Mouse (Mus musculus): Measurements from ENCODE around the gene 1810062G17Rik. TPM values are rescaled to one million over a fixed set of nuclear protein-coding genes. Genes with fewer than 3 reads are reported as not detected.

The 1810062G17Rik gene
- under 1 TPM in 1 of 2 experiments, not detected in 1; 0.30 TPM for total RNA-seq (2021)
- long read RNA-seq, experiment 1: 0 reads
- long read RNA-seq, experiment 2: 0 reads

DNA sequence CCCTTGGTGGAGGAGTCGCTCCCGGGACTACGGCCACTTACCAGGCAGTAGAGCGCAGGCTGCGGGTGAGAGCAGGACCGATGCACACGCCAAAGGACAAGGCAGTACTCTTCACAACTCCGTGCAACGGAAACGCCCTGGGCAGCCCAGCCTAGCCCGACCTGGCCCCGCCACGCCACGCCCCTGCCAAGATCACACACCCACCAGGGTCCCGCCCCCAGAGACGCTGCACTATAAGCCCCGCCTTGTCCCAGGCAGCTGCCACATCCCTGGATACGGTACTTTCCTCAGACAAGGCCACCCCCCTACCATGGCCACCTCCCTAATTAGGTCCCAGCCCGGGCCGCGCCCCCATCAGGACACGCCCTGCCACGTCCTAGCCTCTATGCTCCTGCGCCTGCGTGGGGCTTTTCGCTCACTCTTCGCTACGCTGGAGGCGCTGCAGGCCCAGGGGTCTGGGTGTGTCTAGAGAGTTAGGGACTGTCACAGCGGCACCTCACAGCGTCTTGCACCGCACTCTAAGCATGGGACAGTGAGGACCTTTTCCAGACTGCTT, at the start of gene 1810062G17Rik, which contains the start of gene Anxa5:
Gene 1810062G17Rik, plus strand, starts transcription at position 406 of the 556 bp plus-strand sequence.
Gene Anxa5, minus strand, starts transcription at position 363 of the 556 bp plus-strand sequence.
- DNase-seq: peak; percentile 98 to 99
- intact Hi-C loops (cut with DNase I): loop anchor here (2.0 kb wide), 1 partner anchor 19 kb away; no protein-coding TSS in a partner anchor

DNA sequence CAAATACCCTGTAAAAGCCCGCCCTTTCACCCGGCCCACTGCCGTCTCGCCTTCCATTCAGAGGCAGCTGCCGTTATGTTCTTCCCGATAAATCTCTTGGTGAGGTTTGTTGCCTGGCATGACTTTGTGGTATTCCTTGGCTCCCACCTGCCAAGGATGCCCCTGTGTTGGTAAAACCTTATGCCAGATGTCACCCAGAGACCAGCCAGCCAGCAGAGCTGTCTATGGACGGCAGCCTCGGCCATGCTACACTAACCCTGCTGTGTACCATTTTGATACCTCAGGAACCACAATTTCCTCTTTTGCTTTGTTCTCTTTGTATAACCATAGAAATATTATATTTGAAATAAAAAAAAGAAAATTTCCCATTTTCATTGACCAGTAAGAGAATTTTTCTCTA, 48.4 kb upstream of the 1810062G17Rik start:
- intact Hi-C loops (cut with DNase I): no loop called here
- no peak for DNase-seq

DNA sequence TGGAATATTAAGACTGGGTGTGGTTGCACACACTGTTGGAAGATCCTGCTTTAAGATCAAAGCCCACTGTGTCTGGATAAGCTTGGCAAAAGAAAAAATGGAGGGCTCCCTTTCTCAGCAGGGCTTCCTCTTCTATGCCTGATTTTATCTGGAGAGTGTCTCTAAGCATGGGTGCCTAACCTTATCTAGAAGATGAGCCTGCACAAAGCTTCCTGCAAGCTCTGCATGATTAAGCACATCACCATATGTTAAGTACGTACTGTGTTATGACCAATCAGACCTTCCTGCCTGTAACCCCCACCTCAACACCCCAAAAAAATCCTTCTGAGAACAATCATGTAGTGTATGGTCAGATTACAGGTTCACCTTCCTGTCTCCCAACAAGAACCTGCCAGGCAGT, 45.4 kb upstream of the 1810062G17Rik start:
- no peak for DNase-seq
- intact Hi-C loops (cut with DNase I): no loop called here

DNA sequence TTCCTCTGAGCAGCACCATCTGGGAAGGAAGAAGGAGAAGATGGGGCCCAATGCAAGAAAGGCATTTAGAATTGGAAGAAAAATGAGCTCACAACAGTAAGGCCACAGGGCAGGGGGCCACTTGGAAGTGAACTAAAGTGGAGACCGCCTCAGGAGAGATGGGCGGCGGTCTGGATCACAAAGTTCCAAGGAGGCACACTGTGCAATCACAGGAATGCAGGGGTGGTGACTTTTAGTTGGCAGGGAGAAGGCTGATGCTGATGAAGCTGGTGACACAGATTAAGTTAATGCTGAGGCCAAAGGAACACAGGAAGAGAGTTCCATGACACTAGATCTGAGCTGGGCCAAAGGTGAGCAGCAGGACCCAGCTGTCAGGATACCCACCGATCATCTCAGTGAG, 35.5 kb upstream of the 1810062G17Rik start:
- DNase-seq: no peak
- intact Hi-C loops (cut with DNase I): loop anchor here (5.0 kb wide), 1 partner anchor 57 kb away; no protein-coding TSS in a partner anchor

DNA sequence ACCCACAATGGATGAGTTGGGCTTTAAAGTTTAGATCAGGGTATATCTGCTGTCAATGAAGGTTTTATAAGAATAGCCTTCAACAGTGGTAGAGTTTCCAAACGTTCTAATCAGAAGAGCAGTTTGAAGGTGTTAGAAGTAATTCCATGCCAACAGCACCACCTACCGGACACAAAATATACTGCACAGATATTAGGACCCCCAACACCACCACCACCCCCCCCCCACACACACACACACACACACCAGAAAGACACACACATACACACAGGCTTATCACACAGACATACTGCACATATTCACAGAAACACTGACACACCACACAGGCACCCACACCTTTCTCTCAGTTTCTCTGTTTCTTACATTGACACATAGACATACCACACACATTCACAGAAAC, 33.3 kb upstream of the 1810062G17Rik start:
- peak in 1 of 2 experiments; percentile 12 for DNase-seq
- intact Hi-C loops (cut with DNase I): loop anchor here (1.0 to 5.0 kb wide), 2 partner anchors 55 to 232 kb away; no protein-coding TSS in a partner anchor

DNA sequence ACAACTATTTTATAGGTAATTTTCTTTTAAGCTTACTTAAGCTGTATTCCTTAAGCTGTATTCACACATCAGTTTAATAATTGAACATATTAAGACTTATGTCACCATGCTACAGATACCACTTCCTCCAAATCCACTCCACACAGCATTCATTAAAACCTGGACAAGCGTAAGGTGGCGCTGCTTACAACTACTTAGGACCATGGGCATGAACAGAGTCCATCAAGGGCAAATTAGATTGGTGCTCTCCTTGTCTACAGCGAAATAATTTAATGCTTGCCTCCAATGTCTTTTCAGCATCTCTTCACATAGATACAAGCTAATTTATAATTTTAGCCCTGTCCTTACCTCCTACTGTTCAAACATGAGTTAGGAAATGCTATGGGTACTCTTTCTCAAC, 29.7 kb upstream of the 1810062G17Rik start:
- DNase-seq: no peak
- intact Hi-C loops (cut with DNase I): no loop called here

DNA sequence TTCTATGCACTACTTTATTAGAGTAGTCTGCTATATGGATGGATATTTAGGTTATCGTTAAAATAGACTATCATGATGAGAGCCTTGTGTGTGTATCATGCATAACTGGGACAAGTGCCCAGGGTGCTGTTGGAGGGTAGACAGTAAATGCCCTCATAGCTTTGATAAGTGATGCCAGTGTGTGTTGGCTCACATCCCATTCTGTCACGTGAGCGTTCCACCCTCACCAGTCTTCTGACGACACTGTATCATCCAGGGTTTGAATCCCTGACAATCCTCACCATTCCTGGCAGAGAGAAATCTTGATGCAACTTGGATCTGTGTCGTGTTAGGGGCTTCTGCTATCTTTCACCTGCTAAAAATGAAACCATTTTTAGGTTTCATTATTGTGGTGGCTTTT, 29.2 kb upstream of the 1810062G17Rik start:
- intact Hi-C loops (cut with DNase I): no loop called here
- DNase-seq: no peak

DNA sequence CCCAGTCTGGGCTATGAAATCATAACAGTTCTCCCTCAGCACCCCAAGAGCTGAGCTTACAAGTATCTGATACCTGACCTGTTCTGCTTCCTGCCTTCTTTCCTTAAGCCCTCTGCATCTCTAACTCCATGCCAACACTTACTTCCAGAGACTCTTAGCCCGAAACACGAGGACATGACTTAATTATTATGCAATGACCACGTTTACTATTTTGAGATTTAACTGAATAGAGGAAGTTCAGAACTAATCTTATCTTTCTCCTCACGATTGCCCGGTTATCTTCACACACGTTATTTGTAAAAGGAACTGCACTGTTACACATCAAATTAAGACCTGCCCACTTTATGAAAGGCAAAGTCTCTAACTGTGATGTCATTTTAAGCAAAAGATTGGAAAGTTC, 28.8 kb upstream of the 1810062G17Rik start:
- intact Hi-C loops (cut with DNase I): no loop called here
- DNase-seq: no peak

DNA sequence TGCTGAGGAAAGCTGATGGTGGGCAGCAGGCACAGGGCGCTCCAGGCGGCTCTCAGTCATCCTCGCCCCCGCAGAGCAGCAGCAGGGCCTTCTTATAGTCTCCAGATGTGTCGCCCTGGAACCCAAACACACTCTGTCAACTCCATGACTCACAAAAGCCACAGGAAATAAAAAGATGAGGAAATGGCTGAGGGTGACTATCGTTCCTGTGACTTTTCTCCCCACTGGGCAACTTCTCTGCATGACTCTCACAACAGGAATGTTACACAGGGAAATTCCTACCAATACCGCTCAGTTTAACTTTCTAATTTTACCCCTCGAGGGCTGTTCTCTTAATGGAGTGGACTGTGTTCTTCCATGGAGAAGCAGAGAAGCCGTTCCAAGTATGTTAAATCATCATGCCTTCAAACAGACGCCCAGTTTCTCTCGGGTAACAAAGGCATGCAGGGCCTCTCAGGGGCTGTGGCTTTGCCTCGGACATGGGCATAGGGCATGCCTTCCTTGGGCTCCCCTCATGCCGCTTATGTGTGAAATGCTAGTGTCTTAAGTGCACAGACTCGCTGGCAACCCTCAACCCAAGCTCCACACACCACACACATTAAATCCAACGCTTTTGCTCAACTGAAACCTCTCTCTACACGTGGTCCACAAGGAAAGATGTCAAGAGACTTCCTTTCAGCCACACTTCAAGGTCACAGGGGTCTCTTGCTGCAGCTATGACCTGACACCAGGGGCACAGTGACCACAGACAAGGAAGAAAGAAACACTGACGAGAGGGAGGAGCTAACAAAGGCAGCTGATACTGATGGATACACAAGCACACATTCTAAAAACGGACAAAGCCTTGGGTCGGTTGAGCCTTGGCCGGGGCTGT, 26.2 kb upstream of the 1810062G17Rik start:
- DNase-seq: no peak
- intact Hi-C loops (cut with DNase I): no loop called here

DNA sequence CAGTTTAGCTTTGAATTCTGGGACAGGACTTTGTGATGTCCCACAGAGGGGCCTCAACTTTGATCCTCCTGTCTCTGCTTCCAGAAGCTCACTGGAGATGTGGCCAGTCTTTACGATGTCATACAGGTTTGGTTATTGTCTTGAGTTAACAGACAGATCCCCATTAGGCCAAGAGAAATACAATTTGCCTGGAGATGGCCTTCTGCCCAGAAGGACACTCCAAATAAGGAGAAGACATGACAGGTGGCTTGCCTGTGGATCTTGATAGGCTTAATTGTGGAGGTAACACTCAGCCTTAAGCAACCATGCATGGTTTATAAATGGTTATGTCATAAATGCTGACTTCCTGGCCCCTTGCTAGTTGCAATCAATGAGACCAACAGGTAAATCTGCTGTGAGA, 23.2 kb upstream of the 1810062G17Rik start:
- no peak for DNase-seq
- intact Hi-C loops (cut with DNase I): no loop called here

DNA sequence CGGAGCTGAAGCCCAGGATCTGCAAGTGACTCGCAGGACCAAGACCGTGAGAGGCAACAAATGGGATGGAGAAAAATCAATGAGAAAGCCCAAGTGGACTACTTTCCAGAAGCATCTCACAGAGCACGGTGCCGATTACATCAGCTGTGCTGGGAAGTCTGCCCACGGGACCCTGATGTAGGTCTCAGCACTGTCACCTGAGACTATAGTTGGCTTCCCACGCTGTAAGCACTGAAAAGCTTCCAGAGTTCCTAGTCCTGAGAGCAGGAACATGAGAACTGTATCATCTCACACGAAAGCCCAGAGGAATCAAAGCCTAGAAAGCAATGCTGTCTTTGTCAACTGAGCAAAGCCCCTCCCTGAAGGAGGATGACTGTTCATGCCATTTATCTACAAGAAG, 20.6 kb upstream of the 1810062G17Rik start:
- intact Hi-C loops (cut with DNase I): no loop called here
- peak in 1 of 2 experiments; percentile 28 for DNase-seq

DNA sequence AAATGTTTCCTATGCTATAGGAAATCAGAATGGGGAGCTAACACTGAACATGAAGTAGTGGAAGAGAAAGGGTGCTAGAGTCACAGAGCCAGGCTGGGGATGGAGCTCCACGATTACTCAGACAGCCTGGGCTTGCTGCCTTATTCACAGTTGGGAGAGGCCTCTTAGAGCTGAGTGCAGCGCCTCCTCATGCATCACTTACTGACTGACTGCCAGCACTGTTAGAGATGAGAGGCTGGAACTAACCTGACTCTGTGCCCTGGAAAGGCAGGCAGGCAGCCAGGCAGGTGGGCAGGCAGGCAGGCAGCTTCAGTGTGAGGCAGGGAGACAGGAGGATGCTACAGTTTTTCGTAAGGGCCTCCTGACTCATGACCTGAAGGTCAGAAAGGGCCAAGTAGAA, 20.2 kb upstream of the 1810062G17Rik start:
- intact Hi-C loops (cut with DNase I): no loop called here
- peak in 1 of 2 experiments; percentile 32 for DNase-seq

DNA sequence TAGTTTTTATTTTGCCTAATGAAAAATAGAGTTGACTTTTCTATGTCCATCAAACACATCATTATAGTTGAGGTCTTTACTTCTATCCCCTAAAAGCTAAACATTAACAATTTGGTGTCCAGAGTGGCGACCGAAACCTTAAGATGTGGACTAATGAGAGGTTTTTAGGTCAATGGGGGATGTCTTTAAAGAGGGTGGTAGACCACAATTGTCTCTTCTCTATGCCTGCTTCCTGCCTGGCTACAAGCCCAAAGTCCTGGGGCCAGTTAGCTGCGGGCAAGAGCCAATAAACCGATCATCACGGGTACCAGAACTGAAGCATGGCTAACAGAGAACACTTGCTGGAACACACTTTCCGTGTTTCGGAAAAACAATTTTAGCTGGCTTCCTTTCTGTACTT, 15.0 kb upstream of the 1810062G17Rik start:
- intact Hi-C loops (cut with DNase I): no loop called here
- no peak for DNase-seq

DNA sequence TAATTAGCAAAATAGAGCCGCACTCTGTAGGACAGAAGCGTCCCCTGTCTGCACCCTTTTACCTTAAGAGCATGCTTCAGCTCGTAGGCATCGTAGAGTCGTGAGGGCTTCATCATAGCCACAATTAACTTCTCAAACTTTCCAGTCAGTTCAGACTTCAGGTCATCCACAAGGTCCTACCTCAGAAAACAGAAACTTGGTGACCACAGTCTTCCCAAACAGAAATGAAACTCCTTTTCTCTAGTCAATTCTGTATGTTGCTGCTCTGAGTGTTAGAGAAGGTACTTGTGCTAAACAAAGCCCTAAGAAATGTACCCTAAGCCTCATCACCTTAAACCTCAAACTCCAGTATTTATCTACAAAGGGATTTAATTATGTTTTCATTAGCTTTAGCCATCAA, 13.9 kb upstream of the 1810062G17Rik start:
- no peak for DNase-seq
- intact Hi-C loops (cut with DNase I): no loop called here

DNA sequence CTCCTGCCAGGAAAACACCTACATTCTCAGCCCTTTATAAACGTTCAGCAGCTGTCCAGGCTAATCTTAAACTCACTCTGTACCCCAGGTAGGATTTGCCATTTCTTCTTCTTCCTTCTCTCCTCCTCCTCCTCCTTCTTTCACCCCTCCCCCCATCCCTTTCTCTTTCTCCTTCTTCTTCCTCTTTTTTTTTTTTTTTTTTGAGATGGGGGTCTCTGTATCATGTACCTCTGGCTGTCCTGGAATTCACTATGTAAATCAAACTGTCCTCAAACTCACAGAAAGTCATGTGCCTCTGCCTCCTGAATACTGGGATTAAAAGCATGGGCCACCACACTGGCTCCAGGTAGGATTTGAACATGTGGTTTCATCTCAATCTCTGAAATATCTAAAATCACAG, 13.4 kb upstream of the 1810062G17Rik start:
- intact Hi-C loops (cut with DNase I): no loop called here
- DNase-seq: no peak

DNA sequence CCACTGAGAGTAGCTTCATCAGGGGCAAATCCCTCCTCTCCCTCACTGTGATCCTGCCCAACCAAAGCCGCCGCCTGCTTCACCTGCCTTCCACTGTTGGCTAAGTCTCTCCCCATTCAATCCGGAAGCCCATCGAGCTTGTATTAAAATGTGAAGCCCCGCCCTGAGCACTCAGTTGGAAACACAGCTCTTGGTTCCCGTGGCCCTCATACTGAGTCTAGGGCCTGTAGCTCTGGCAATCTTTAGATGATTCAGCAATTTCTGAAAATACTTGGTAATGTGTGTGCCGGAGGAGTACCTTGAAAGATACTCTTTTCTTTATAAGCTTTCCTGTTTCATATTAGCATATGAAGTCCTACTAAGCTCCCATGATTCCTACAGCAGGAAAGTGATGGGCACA, 10.2 kb upstream of the 1810062G17Rik start:
- DNase-seq: no peak
- intact Hi-C loops (cut with DNase I): no loop called here

DNA sequence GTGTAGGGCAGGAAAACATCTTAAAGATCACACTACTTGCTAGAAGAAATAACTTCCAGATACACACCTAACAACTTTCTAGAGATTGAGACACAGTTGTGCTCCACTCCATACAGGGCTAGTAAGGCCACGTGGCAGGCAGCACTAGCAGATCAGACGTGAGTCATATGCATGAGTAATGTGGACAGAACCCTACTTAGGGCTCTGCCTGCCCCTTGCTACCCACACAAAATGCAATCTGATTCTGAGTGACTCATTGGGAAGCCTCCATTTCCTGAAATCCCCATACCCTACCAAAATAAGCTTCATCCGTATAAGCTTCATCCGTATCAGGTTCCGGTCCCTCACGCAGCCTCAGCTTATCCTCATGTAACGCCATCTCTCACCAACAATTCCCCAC, 8.1 kb upstream of the 1810062G17Rik start:
- intact Hi-C loops (cut with DNase I): no loop called here
- DNase-seq: no peak

DNA sequence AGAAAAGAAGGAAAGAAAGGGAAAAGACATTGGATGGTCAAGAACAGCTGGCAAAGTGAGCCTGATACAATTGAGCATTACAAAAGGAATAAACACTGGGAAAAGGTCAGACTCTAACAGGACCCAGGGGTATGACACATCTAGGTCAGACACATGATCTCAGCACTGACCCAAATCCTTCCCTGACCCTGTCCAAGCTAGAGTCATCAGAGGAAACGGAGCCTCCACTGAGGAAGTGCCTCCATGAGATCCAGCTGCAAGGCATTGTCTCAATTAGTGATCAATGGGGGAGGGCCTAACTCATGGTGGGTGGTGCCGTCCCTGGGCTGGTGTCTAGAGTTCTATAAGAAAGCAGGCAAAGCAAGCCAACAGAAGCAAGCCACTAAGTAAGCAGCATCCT, 6.9 kb upstream of the 1810062G17Rik start:
- DNase-seq: no peak
- intact Hi-C loops (cut with DNase I): no loop called here

DNA sequence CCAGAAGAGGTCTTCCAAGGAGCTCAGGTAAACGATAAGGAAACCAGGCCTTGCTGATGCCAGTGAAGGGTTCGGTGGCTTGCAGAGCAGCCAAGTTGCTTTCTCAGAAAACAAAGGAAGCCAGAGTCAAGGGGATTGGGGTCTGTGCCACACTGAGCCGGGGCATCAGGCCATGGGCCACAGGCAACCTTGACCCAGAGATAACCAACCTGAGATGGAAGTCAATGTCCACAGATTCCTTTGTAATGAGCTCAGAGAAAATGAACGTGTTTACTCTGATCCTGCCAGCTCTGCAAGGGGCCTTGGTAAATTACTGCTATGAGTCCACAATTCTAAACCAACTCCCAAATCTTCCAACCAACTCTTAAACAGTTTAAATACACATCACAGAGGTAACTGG, 3.9 kb upstream of the 1810062G17Rik start:
- intact Hi-C loops (cut with DNase I): no loop called here

DNA sequence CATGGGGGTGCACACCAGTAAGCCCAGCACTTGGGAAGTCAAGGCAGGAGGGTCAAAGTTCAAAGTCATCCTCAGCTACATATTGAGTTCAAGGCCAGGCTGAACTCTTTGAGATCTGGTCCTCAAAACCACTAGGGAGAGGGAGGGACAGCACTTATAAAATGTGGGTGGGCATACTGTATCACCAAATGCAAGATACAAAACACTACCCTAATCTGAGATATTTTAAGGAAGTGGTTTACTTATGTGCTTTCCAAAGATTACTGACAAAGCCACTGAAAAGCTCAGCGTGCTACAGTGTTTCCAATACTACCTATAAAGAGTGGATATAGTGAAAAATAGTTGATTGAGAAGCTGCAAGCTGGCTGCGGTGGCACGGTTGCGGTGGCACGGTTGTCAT, 2.5 kb upstream of the 1810062G17Rik start:
- DNase-seq: no peak
- intact Hi-C loops (cut with DNase I): no loop called here

More for the DNA sequence above, 3.9 kb upstream of the 1810062G17Rik start:
- DNase-seq: no peak

DNA sequence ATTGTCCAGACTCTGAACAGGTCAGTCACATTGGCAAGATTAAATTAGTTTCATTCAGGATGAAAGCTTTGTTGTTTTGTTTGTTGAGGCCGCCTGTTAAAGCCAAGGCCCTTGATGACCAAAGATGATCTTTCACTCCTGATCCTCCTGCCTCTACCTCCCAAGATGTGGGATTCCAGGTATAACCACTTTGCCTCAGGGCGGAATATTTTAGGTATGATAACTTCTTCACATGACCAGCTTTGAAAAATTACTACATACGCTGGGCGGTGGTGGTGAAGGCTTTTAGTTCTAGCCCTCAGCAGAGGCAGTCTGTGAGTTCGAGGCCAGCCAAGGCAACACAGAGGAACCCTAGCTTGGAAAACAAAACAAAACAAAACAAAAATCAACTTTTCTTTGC, 1.3 kb upstream of the 1810062G17Rik start:
- intact Hi-C loops (cut with DNase I): no loop called here
- DNase-seq: no peak

Data from gastrocnemius, postnatal 36 days (tissue).